In genomic region chr14:48654551-48655072, GRCm38 (mm10) we compare ENCODE assay signal across 14 mouse cellular contexts. TPM values are rescaled to one million over a fixed set of nuclear protein-coding genes. Genes with fewer than 3 reads are reported as not detected.
DNase-seq lines count a peak whose midpoint lies in the region; ATAC-seq and TF ChIP-seq lines count a peak whose summit lies in the region.
"Had no signal": no experiment of that assay in that cellular context is flagged by ENCODE, and none has a peak within 500 bp of the region (broad histone marks: within the 10 kb centered on the region; RNA-seq: fewer than 3 reads in every experiment).

No protein-coding gene starts in this region.

- DNase-seq in embryonic facial prominence, embryonic 10.5 days (ENCODE audit: low spot score): no peak
- DNase-seq in liver, postnatal 0 days: no peak
- DNase-seq in layer of hippocampus, postnatal 14 days (ENCODE audit: low spot score in 2 of 2): no peak
- DNase-seq: adrenal gland, adult 2 months; cerebellum, adult 11-12 months; kidney, postnatal 14 days; lung, adult 18-20 months had no signal

- no peak overlapping the region for H3K4me3 ChIP-seq in forebrain, embryonic 12.5 days (replicated peaks)
- no peak overlapping the region for H3K4me3 ChIP-seq in forebrain, embryonic 15.5 days
- H3K4me3 ChIP-seq in E14TG2a.4 (replicated peaks; ENCODE audit: low read length): peak overlapping the region; percentile 77
- H3K4me3 ChIP-seq in embryonic facial prominence, embryonic 10.5 days: peak overlapping the region; percentile 36
- 0 out of 2 replicates have a peak overlapping the region, but pooled peaks have one; percentile 26 for H3K4me3 ChIP-seq in liver, postnatal 0 days (ENCODE audit: low read depth, low read length)
- H3K4me3 ChIP-seq: embryonic facial prominence, embryonic 12.5 days had no signal

- peak; percentile 7; the same call in 1 of the 2 replicates for ATAC-seq in forebrain, embryonic 12.5 days (ENCODE audit: low FRiP score)
- no peak for ATAC-seq in forebrain, embryonic 15.5 days (replicated peaks)
- ATAC-seq in liver, postnatal 0 days: no peak
- no peak for ATAC-seq in CD4-positive, CD25-positive, alpha-beta regulatory T cell, adult 4 months
- no peak for ATAC-seq in frontal cortex, adult (ENCODE audit: low TSS enrichment)

- no peaks in the 10 kb centered on the region for H3K36me3 ChIP-seq in forebrain, embryonic 12.5 days (replicated peaks)
- no peaks in the 10 kb centered on the region for H3K36me3 ChIP-seq in forebrain, embryonic 15.5 days
- peaks cover 23% of the 10 kb centered on the region for H3K36me3 ChIP-seq in E14TG2a.4 (ENCODE audit: insufficient read depth, low read length)
- H3K36me3 ChIP-seq in embryonic facial prominence, embryonic 10.5 days (replicated peaks): no peaks in the 10 kb centered on the region
- no peaks in the 10 kb centered on the region for H3K36me3 ChIP-seq in liver, postnatal 0 days (replicated peaks; ENCODE audit: insufficient read depth, low read length)
- H3K36me3 ChIP-seq: embryonic facial prominence, embryonic 12.5 days had no signal

- H3K4me2 ChIP-seq in forebrain, embryonic 12.5 days: peak overlapping the region; percentile 33
- H3K4me2 ChIP-seq in forebrain, embryonic 15.5 days (replicated peaks): no peak overlapping the region
- peak overlapping the region; percentile 52 for H3K4me2 ChIP-seq in liver, postnatal 0 days (ENCODE audit: low read depth, low read length)
- H3K4me2 ChIP-seq: embryonic facial prominence, embryonic 12.5 days had no signal

- H3K27me3 ChIP-seq in forebrain, embryonic 12.5 days: peaks cover 94% of the 10 kb centered on the region
- peaks cover 82% of the 10 kb centered on the region for H3K27me3 ChIP-seq in forebrain, embryonic 15.5 days
- peaks cover 5% of the 10 kb centered on the region; the same call in 1 of the 2 replicates for H3K27me3 ChIP-seq in E14TG2a.4 (ENCODE audit: insufficient read depth, low read length)
- peaks cover 93% of the 10 kb centered on the region for H3K27me3 ChIP-seq in embryonic facial prominence, embryonic 10.5 days (replicated peaks; ENCODE audit: low read depth, poor library complexity, severe bottlenecking)
- peaks cover 91% of the 10 kb centered on the region for H3K27me3 ChIP-seq in liver, postnatal 0 days (ENCODE audit: insufficient read depth, low read length)

- no peak overlapping the region for H3K27ac ChIP-seq in forebrain, embryonic 12.5 days
- H3K27ac ChIP-seq in forebrain, embryonic 15.5 days (replicated peaks): no peak overlapping the region
- no peak overlapping the region for H3K27ac ChIP-seq in embryonic facial prominence, embryonic 10.5 days (replicated peaks)
- H3K27ac ChIP-seq in liver, postnatal 0 days (ENCODE audit: low read depth): no peak overlapping the region
- H3K27ac ChIP-seq: embryonic facial prominence, embryonic 12.5 days had no signal

- peaks cover 58% of the 10 kb centered on the region for H3K4me1 ChIP-seq in forebrain, embryonic 12.5 days
- 0 out of 2 replicates have a peak, but pooled peaks cover 3% of the 10 kb centered on the region for H3K4me1 ChIP-seq in forebrain, embryonic 15.5 days
- peaks cover 73% of the 10 kb centered on the region for H3K4me1 ChIP-seq in E14TG2a.4 (replicated peaks; ENCODE audit: low read depth, low read length)
- H3K4me1 ChIP-seq in embryonic facial prominence, embryonic 10.5 days: peaks cover 27% of the 10 kb centered on the region
- 0 out of 2 replicates have a peak, but pooled peaks cover 2% of the 10 kb centered on the region for H3K4me1 ChIP-seq in liver, postnatal 0 days (ENCODE audit: insufficient read depth)

- 11% methylated on average over 20 of the region's 20 CpGs for WGBS in forebrain, embryonic 12.5 days
- WGBS in forebrain, embryonic 15.5 days: 22% methylated on average over 20 of the region's 20 CpGs
- 3% methylated on average over 20 of the region's 20 CpGs for WGBS in embryonic facial prominence, embryonic 10.5 days
- WGBS in liver, postnatal 0 days (ENCODE audit: insufficient replicate concordance): 5% methylated on average over 20 of the region's 20 CpGs

- H3K9ac ChIP-seq in forebrain, embryonic 12.5 days: no peak overlapping the region; the same call in 1 of the 2 replicates
- no peak overlapping the region for H3K9ac ChIP-seq in forebrain, embryonic 15.5 days (replicated peaks)
- no peak overlapping the region for H3K9ac ChIP-seq in liver, postnatal 0 days (replicated peaks)
- H3K9ac ChIP-seq: embryonic facial prominence, embryonic 12.5 days had no signal

- no peak for TF ChIP-seq EP300 in liver, postnatal 0 days (IDR thresholded peaks at IDR 0.05; ENCODE audit: low read depth)

- H3K9me3 ChIP-seq in forebrain, embryonic 12.5 days: no peaks in the 10 kb centered on the region
- no peaks in the 10 kb centered on the region for H3K9me3 ChIP-seq in forebrain, embryonic 15.5 days
- no peaks in the 10 kb centered on the region for H3K9me3 ChIP-seq in E14TG2a.4 (ENCODE audit: low read length)
- H3K9me3 ChIP-seq in embryonic facial prominence, embryonic 10.5 days: no peaks in the 10 kb centered on the region
- no peaks in the 10 kb centered on the region for H3K9me3 ChIP-seq in liver, postnatal 0 days (ENCODE audit: low read length)
- H3K9me3 ChIP-seq: embryonic facial prominence, embryonic 12.5 days had no signal

- TF ChIP-seq CTCF in E14TG2a.4 (conservative IDR thresholded peaks at IDR 0.05; ENCODE audit: low read length): no peak
- TF ChIP-seq CTCF in liver, postnatal 0 days (IDR thresholded peaks at IDR 0.05; ENCODE audit: low read depth): no peak

RNA-seq across cellular contexts. Expression of gene Otx2, which starts 19.0 kb away (rescaled TPM):
- polyA plus RNA-seq in forebrain, embryonic 12.5 days (2016; fragmentation: Nextera tagmentation; extraction: Ambion mirVana): 56.7 and 59.3 TPM in 2 replicates
- 10.7 and 18.8 TPM in 2 replicates for polyA plus RNA-seq in forebrain, embryonic 15.5 days (2015; fragmentation: Nextera tagmentation; extraction: Ambion mirVana)
- 12.8 and 15.2 TPM in 2 replicates for polyA plus RNA-seq in embryonic facial prominence, embryonic 10.5 days (2016; fragmentation: Nextera tagmentation; extraction: Ambion mirVana)
- not detected in 2 replicates for polyA plus RNA-seq in liver, postnatal 0 days (2015; fragmentation: Nextera tagmentation; extraction: Ambion mirVana)
- 10 to 100 TPM in 1 of 2 experiments, 1 to 10 TPM in 1; 2.8 to 10.2 TPM for total RNA-seq in layer of hippocampus, postnatal 14 days (2021)
- polyA plus RNA-seq in CD4-positive, CD25-positive, alpha-beta regulatory T cell, adult 4 months (2017; shearing (Covaris generic)): not detected
- total RNA-seq: adrenal gland, adult 2 months; hematopoietic stem cell, adult 5-6 weeks had no signal
- polyA plus RNA-seq: adrenal gland, adult 2 months had no signal

Comparison
In these comparisons a context has a peak if more than half of its experiments do, and no peak if none do; other contexts are left out.
1. H3K4me3 ChIP-seq: peak in E14TG2a.4 (single experiment), embryonic facial prominence, embryonic 10.5 days (single experiment) and liver, postnatal 0 days (single experiment); none in forebrain, embryonic 12.5 days (single experiment) and forebrain, embryonic 15.5 days (single experiment).
2. RNA of gene Otx2, which starts 19.0 kb away (polyA plus RNA-seq): 56.7 to 59.3 TPM in forebrain, embryonic 12.5 days, 10.7 to 18.8 TPM in forebrain, embryonic 15.5 days and 12.8 to 15.2 TPM in embryonic facial prominence, embryonic 10.5 days; not detected in CD4-positive, CD25-positive, alpha-beta regulatory T cell, adult 4 months and not detected in liver, postnatal 0 days; every median in the first group is over 10 times any median in the second.